Mouse (Mus musculus): ENCODE data around the gene Gm4491.
A peak's percentile ranks its signal among the peaks of the same experiment; 100 is the strongest.

Gene Gm4491

DNA sequence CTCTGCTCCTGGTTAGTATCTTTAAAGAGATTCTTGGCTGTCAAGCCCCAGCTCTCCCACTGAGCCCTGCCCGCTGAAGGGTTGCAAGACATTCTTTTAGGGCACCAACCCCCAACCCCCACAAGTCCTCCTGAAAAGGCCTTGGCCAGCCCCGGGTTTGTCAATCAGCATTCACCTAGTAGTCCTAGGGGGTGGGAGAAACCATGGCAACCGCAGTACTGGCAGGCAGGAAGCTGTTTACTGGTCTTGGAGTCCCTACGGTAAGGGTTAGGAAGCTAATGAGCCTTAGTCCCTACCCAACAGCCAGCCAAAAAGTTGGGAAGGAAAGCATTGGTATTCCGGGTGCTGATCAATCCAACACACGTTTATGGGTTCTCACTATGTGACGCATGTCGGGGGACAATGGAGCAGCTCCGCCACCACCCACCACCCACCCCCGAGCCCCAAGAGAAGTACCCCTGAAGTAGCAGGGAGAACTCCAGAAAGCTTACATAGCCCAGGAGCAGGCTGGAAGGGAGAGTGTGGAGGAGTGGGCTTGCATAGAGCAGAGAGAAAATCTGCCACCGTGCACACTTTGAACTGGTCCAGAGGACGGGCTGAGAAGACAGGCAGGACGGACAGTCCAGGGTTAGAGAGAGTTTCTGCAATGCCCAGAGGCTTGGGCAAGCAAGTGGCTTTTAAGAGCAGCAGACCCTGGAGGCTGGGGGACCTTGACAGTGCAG lies at the start of gene Gm4491:
Gene Gm4491 (minus strand): TSS at position 61 of the 722 bp plus-strand sequence.
- DNase-seq (ENCODE audit: low spot score) = peak; percentile 56

DNA sequence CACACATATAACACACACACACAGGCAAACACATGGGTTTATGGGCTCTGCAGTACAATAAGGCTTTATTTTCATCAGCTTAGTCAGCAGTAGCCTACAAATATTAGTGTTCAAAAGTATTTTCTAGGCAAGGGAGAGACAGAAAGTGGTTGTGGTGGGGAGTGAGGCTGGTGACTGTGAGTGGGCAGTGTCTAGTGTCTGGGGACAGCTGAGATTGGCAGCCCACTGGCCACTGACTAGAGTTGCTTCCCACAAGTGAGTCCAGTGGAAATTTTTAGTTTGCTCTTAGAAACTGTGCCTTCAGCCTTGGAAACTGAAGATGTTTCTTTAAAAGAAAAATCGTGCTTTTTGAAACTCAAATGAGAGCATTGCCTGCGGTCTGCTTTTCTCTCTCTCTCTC lies 46.1 kb upstream of the Gm4491 start:
- no peak for DNase-seq (ENCODE audit: low spot score)

DNA sequence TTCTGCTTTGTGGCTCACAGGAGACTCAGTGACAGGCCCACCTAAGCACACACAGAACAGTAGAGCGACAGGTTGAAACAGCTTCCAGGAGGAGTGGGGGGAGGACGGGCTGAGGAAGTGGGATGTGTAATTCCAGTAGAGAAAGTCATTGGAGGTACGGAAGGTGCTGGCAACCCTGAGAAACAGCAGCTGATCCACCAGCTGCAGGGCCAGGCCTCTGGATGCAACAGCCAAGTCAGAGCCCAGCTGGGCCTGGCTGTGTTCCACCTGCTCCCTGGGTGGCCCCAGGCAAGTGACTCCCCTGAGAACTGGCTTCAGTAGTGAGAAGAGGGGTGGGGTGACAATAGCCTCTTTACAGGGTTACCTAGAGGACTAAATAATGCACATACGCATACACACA lies 45.5 kb upstream of the Gm4491 start:
- peak; percentile 7 for DNase-seq (ENCODE audit: low spot score)

DNA sequence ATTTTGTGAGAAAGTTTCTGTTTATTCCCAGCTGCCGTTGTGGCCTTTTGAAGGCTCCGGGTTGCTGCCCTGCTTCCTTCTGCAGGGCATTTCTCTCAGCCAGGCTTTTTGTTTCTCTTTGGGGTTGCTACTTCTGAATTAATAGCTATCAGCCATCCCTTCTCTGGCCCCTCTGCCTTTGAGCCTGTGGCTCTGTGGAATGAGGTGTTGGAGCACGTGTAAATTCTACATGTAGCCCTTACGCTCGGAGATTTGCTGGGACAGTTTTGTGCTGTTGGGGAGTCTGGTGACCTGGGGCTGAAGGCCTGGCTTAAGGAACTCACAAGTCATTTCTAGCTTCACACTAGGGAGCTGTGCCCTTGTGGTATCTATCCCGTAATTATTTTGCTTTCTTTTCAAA lies 39.2 kb upstream of the Gm4491 start:
- DNase-seq (ENCODE audit: low spot score) = no peak

DNA sequence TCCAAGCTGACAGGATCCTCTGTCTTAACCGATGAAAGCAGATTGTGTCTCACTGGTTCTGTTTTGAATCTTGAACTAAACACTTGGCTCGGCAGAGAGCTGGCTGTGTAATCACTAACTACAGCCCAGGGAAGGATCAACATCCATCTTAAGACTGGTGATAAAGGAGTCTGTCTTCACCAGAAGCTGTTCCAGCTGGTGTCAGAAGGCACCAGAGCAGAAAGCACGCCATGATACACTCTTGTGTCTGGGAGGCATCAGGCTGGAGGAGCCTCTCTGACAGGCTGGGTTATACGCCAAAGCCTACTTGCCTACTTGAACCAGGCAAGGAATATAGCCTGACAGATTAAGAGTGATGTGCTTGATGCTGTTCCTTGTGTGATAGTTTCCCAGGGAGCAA lies 30.1 kb upstream of the Gm4491 start:
- no peak for DNase-seq (ENCODE audit: low spot score)

DNA sequence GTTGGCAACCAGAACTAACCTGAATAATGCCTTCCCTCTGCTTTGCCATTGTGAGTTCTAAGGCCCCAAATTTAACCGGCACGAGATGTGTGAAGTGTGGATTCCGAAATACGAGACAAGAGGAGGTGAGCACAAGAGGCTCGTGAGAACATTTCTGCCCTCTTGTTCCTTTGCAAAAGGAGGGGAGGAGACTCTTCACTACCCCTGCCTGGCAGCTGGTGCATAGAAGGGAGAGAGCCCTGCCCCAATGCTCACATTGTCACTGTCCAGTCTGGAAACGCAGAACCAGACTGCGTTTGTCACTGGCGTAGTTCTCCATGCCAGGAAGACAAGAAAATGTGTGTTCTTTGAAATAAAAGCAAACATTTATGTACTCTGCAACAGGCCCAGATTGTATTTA lies 19.6 kb upstream of the Gm4491 start:
- DNase-seq (ENCODE audit: low spot score) = no peak

DNA sequence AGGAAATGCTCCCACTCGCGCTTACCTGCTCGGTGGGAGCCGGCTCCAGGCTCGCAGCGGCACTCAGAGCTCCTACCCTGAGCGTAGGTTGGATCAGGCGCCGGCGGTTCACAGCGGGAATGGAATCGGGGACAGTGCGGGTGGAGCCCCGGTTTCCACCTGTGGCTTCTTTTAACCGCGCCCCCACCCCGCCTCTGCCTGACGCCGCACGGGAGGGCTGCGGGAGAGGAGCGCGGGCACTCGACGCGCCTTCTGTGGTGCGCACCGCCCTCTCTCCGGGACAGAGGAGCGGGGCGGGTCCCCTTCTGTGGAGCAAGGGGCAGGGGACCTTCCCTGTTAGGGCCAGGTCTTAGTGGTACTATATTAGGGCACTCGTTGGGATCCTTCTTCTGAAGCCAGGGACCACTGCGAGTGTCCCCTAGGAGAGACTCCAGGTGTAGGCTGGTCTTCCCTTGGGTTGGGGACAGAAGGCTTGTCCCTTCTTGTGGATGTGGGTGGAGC lies 17.5 kb upstream of the Gm4491 start, which contains the start of gene Gjb6:
Gene Gjb6 (minus strand): TSS at position 451 of the 501 bp plus-strand sequence.
- DNase-seq (ENCODE audit: low spot score) = no peak

DNA sequence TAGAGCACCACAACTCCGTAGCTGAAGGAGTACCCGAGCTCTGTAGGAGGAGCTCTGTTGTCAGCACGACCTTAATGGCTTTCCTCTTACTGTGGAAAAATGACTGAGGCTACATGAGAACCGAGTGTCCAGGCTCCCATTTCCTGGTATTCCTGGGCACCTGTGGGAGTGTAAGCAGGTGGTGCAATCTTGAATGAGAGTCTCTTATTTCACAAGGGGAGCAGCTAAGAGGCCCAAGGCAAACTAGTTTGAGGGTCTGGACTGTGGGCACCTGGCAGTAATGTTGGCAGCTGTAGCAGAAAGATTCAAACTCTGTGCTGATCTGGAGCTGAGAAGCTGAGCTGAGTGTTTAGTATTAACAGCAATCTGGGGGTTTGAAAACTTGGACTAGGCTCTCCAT lies 11.7 kb upstream of the Gm4491 start:
- no peak for DNase-seq (ENCODE audit: low spot score)

DNA sequence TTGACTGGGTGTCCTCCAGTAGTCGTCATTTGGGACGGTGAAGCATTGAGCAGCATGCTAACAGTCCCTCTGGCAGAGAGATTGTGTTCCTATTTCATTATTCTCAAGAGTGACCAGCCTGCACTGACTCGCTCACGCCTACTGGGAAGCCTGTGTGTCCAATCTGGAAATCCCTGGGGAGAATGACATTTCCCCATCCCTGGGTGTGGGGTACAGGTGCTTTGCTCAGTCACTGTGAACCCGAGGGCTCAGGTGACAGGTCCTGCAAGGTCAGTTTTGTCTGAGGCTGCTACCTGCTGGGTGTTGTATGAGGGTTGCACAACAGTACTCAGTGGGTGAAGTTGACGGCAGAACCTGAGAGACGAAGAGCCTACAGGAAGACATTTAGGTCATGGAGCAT lies 6.6 kb upstream of the Gm4491 start:
- DNase-seq (ENCODE audit: low spot score) = no peak

DNA sequence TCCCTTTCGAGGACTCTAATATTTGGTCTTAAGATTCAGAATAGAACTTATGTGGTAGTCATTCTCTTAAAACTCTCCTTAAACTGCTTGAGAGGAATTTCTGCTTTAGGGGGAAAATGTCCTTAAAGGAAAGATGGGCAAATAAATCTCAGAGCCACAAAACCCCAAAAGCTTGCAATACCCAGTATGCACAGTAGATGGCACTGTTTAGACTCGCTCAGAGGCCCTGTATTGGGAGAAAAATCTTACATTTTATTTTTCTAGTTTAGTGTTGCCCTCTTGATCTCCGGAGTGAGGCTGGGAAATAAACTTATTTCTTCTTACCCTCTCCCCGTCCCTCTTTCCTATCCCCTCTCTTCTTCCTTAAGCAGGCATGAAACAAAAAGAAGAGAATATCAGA lies 6.5 kb downstream of the Gm4491 start:
- no peak for DNase-seq (ENCODE audit: low spot score)

DNA sequence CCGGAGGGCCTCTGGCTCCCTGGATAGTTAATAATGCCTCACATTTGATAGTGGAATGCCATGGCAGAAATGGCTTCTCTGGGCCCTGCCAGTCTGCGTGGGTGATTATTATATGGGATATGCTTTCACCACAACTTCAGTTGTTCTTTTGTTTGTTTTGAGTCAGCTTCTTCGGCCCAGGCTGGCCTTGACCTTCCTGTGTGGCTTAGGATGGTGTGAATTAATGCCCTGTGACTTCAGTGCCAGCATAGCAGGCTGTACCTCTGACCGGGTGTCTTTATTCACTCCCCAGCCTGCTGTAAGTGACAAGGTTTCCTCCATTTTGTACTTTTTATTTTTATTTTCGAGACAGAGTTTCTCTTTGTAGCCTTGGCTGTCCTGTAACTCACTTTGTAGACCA lies 7.8 kb downstream of the Gm4491 start:
- no peak for DNase-seq (ENCODE audit: low spot score)

DNA sequence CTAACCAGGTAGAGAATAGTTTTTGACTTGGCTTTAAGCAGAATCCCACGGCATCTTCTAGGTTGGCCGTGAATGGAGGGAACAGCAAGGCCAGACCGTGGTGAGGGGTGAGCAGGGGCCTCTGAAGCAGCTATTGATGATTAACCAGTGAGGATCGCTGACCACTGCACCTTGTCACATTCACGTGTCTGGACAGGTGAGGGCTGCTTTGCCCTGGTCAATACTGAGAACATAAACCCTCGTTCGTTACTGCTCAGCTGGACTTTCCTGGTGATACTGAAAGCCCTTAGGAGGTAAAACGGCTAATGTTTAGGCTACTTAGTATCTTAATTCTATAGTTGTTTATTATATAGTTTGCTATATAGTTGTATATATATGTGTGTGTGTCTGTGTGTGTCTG lies 8.6 kb downstream of the Gm4491 start:
- DNase-seq (ENCODE audit: low spot score) = no peak

DNA sequence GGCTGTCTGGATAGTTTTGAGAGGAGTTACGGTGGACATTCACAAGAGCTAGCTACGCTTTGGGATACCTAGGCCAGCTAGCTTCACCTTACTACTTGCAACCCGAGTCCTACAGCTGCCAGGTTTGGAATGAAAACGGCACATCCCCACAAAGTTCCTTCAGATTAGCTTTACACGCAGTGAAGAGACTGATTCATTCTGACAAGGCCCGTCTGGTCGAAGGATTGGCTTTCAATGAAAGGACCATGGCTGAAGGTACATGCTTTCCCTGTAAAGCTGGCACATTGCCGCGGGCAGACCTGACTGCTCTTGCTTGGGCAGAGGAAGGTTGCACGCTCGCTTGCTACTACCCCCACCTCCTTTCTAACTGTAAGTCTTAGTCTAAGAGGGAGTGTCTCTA lies 10.0 kb downstream of the Gm4491 start:
- no peak for DNase-seq (ENCODE audit: low spot score)

DNA sequence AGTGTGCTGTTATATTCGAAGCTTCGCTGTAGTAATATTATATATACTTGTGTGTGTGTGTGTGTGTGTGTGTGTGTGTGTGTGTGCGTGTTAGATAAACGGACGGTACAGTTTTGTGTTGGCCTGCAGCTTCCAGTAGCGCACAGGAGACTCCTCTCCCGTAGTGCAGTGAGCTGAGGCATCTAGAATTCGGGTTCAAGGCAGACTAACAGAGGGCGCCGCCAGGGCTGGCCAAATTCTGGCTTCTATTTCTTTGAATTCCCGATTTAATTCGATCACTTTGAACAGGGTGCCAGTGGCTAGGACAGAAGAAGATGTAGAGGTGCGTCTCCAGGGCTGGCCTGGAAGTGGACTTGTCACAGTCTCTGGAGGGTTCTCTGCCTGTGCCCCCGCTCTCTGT lies 10.6 kb downstream of the Gm4491 start:
- DNase-seq (ENCODE audit: low spot score) = no peak

DNA sequence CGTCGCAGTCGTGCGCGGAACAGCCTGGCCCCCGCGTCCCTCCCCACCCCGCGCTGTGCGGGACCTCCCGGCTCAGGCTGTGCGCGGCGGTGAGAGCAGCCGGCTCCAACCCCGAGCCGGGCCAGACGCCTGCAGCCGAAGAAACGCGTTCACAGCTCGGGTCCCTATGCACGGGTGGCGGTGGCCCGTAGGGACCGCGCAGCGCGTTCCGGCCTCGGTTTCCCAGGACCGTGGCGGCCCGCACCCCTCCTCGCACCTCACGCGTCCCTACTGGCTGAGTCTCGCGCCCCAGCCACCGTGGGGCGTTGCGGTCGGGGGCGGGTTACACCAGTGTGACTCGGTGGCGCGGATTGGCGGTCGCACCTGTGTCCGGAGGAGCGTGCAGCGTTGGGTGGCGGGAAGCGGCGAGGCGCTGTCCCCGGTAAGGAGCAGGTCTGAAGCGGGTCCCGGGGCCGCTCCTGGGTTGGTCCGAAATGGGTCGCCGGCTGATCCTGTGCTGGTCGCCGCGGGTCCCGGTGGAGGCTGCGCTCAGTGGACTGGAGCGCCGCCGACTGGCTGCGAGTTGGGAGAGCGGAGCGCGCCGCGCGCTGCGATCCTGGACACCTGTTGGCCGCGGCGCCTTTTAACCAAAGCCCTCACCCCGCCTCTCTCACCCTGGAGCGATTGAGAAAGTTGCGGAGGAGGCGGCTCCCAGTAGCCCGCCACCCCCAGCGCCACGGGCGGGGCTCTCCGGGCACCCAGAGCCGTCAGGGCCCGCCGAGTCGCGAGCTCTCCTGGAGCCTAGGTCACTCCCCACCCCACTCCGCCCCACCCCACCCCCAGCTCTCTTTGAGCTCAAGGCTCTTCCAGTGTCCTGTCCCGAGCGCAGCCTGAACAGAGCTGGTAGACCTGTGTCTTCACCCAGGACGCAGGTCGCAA lies 11.3 kb downstream of the Gm4491 start, which contains the start of gene Gjb2:
Gene Gjb2 (minus strand): TSS at position 597 of the 918 bp plus-strand sequence.
- no peak for DNase-seq (ENCODE audit: low spot score)

DNA sequence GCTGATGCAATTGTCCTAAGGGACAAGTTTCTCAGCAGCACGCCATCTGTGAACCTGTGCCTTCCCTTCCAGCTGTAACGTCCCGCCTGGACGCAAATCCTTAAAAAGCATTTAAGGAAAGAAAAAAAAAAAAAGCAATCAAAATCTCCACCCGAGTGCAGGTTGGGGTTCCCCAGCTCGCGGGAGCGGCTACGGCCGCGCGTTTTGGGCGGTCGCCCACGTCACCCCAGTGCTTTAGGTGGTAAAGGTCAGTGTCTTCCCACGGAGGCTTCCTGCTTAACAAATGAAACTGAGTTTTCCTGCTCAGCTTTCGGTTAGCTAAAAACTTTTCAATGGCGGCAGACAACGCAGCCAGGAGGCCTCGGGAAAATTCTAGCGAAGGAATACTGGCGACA lies 12.0 kb downstream of the Gm4491 start:
- no peak for DNase-seq (ENCODE audit: low spot score)

DNA sequence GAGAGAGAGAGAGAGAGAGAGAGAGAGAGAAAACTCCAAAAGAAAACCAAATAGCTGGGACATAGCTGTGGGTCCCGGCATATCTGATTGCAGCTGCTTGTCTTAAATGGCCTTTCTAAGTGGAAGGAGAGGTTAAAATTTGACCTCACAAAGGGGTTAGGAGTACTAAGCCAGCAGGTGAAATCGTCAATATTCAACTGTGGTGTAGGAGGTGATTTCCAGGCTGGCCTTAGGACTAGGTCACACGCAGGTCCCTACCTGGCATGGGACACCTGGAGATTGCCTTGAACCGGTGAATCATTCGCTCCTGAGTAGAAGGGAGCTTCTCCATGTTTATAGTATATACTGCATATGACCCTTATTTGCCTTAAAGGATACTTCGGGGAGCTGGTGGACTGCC lies 12.6 kb downstream of the Gm4491 start:
- no peak for DNase-seq (ENCODE audit: low spot score)

DNA sequence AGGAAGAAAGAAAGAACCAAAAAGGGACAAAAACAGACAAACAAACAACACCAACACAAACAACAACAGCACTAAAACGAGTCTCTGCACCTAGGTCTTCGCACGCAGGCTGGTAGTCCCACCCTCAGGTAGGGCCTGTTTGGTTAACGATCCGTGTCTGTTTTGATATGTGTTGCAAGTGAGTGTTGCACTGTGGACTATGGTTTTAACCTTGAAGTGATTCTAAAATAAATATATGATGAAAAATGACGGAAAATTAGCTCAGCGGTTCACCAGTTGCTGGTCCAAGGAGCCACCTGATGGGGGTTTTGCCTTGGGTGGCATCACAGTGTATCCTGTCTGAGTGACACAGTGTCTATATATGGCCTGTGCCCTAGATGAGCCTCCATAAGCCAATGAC lies 14.1 kb downstream of the Gm4491 start:
- DNase-seq (ENCODE audit: low spot score) = no peak

DNA sequence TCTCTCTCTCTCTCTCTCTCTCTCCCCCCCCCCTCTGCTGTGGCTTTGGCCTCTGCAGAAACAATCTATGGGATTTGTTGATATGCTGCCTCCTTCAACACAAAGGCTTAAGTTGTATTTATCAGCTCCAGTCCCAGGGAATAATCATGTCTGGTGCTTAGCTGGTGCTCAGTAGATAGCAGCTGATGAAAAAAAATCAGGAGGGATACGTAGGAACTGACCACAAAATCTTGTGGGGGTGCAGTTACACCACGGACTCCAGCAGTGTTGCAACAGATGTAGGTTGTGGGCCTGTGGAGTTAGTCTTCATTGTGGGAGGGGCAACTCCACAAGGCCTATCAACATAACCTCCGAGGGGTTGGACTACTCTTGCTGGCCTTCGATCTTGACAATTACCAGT lies 19.8 kb downstream of the Gm4491 start:
- no peak for DNase-seq (ENCODE audit: low spot score)

DNA sequence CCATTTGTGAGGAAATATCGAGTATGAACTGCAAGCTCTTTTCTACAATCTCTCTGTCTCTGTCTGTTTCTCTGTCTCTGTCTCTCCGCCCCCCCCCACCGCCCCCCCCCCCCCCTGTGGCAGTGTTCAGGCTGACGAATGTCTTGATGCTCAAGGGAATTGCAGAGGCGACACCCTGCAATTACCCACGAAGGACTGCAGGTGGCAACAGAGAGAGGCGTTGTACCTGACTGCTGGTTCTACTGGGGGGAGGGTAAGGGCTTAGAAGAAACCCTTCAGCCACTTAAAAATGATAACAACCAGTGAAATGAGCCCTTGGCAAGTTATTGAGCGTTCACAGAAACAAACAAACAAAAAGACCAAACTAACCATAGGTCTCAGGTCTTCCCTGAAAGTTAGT lies 22.7 kb downstream of the Gm4491 start:
- peak; percentile 32 for DNase-seq (ENCODE audit: low spot score)

DNA sequence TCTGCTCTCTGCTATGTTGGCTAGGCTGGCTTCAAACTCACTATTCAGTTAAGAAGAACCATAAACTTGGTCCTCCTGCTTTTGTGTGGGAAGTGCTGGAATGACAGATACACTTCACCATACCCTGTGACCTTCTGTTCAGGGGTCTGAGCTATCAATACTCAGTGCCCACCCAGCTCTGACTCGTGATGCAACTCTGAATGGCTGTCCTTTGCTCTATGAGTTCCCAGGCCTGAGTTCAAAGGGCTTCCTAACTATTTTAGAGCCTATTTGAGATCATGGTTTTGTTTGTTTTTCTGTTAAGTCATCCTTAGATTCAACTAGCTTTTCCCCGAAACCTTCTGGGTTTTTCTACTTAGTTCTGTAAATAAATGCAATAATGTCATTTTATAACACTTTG lies 25.7 kb downstream of the Gm4491 start:
- DNase-seq (ENCODE audit: low spot score) = no peak

DNA sequence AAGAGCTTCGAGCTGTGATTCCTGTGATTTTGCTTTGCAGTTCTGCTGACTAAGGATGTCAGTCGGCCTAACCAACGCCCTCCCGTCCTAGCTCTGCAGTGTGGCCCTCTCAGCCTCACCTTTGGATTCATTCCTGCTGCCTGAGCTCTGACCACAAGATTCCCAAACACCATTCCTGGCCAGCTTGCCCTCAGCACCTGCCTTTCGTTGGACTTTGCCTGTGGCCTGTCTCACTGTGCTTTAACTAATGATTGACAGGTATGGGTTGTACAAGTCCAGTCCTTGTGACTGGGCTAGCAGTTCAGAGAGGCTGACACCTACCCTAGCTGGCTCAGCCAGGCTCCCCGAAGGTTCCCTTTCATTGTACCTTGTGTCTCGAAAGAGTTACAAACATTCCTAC lies 26.6 kb downstream of the Gm4491 start:
- DNase-seq (ENCODE audit: low spot score) = no peak

DNA sequence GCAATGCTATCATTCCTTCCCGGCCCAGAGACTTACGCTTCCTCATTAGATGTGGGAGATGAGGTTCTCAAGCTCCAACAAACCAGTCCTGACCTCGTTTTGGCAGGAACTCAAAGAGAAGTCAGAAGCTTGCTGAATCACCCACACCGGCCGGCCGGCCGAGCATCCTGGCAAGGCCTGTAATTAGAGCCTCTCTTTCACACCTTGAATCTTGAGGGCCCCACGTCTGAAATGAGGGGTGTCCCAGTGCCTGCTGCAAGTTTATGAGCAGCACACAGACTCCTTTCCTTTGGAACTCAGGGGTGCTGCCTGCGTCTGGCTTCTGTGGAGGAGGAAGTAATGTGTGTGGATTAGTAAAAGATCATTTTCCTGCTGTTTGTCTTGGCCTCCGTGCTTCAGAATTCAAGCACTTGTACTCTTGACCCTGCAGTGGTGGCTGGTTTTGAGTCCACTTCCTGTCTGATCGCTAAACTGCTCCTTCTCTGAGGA lies 31.5 kb downstream of the Gm4491 start:
- DNase-seq (ENCODE audit: low spot score) = no peak
